Mouse (Mus musculus) MEL (cell line): ENCODE measurements around the gene Ncoa6. TPM values are rescaled to one million over a fixed set of nuclear protein-coding genes. Genes with fewer than 3 reads are reported as not detected.
A peak's percentile ranks its signal among the peaks of the same experiment; 100 is the strongest.

Source experiments
- DNase-seq: peaks from one replicate; pipeline ENCODE4 v3.0.0; 2011; ENCODE audit warnings: low read depth, low spot score
- H3K27ac ChIP-seq: 2 replicates; pipeline ENCODE4 v1.5.1; 2012; ENCODE audit warnings: low read depth, mild to moderate bottlenecking, control low read depth, low read length, moderate library complexity; ENCODE audit not compliant: control insufficient read depth
- H3K27me3 ChIP-seq, 2 experiments: fragments of 150-350 bp in 1 of 2; sonication (generic) in 1 of 2; 2 replicates each; pipeline ENCODE4 v1.6.1; 2012; ENCODE audit warnings: low read length in 2 of 2, mild to moderate bottlenecking in 2 of 2, improper control_type of control experiment in 1 of 2, moderate library complexity in 1 of 2; ENCODE audit not compliant: insufficient read depth in 2 of 2, control insufficient read depth in 1 of 2
- H3K36me3 ChIP-seq, 2 experiments: 2 replicates each; pipeline ENCODE4 v1.6.1; 2012 to 2014; ENCODE audit warnings: low read length in 2 of 2, improper control_type of control experiment in 1 of 2, inconsistent platforms in 1 of 2, mild to moderate bottlenecking in 1 of 2; ENCODE audit not compliant: insufficient read depth in 2 of 2, control insufficient read depth in 1 of 2
- H3K4me1 ChIP-seq, 2 experiments: fragments of 150-350 bp in 1 of 2; sonication (generic) in 1 of 2; 2 replicates each; pipeline ENCODE4 v1.6.1; 2012; ENCODE audit warnings: low read length in 2 of 2, improper control_type of control experiment in 1 of 2, mild to moderate bottlenecking in 1 of 2; ENCODE audit not compliant: insufficient read depth in 2 of 2, control insufficient read depth in 1 of 2
- H3K4me3 ChIP-seq, 2 experiments: fragments of 150-350 bp in 1 of 2; sonication (generic) in 1 of 2; 2 replicates each; pipeline ENCODE4 v1.5.1; 2012; ENCODE audit warnings: low read depth in 2 of 2, low read length in 2 of 2, mild to moderate bottlenecking in 2 of 2, moderate library complexity in 2 of 2, control low read depth in 1 of 2, improper control_type of control experiment in 1 of 2; ENCODE audit not compliant: control insufficient read depth in 1 of 2, insufficient read depth in 1 of 2
- H3K79me2 ChIP-seq: 2 replicates; pipeline ENCODE4 v1.6.1; 2012; ENCODE audit warnings: mild to moderate bottlenecking, low read length, moderate library complexity; ENCODE audit not compliant: control insufficient read depth, poor library complexity, insufficient read depth
- H3K9ac ChIP-seq: 2 replicates; pipeline ENCODE4 v1.6.1; 2012; ENCODE audit warnings: low read depth, mild to moderate bottlenecking, control low read depth, low read length, moderate library complexity; ENCODE audit not compliant: control insufficient read depth, poor library complexity, severe bottlenecking
- H3K9me3 ChIP-seq: fragments of 150-350 bp; sonication (generic); replicated peaks from 2 replicates; pipeline ENCODE4 v1.6.1; 2012; ENCODE audit warnings: mild to moderate bottlenecking, low read length, improper control_type of control experiment, moderate library complexity; ENCODE audit not compliant: insufficient read depth
- CHD1 ChIP-seq: IDR thresholded peaks from 2 replicates; pipeline ENCODE4 v1.6.1; 2012; ENCODE audit warnings: low read depth, mild to moderate bottlenecking, inconsistent platforms, low read length, improper control_type of control experiment
- CHD2 ChIP-seq: IDR thresholded peaks from 2 replicates; pipeline ENCODE4 v1.6.1; 2011; ENCODE audit warnings: low read length, improper control_type of control experiment
- CTCF ChIP-seq, 3 experiments: IDR thresholded peaks in 2 of 3; conservative IDR thresholded peaks in 1 of 3; 2 replicates each; pipeline ENCODE4 v1.5.1; 2011 to 2012; ENCODE audit warnings: low read length in 3 of 3, low read depth in 2 of 3, mild to moderate bottlenecking in 2 of 3, improper control_type of control experiment in 1 of 3, inconsistent platforms in 1 of 3, mixed read lengths in 1 of 3, moderate library complexity in 1 of 3; ENCODE audit not compliant: control insufficient read depth in 1 of 3, insufficient read depth in 1 of 3, poor library complexity in 1 of 3, severe bottlenecking in 1 of 3
- E2F4 ChIP-seq: IDR thresholded peaks from 2 replicates; pipeline ENCODE4 v1.6.1; 2011; ENCODE audit warnings: low read depth, low read length, improper control_type of control experiment, borderline replicate concordance
- ELF1 ChIP-seq: IDR thresholded peaks from 2 replicates; pipeline ENCODE4 v1.6.1; 2014; ENCODE audit warnings: low read depth, mild to moderate bottlenecking, inconsistent platforms, low read length, improper control_type of control experiment, moderate library complexity
- EP300 ChIP-seq, 2 experiments: IDR thresholded peaks; 2 replicates each; pipeline ENCODE4 v1.6.1; 2011; ENCODE audit warnings: improper control_type of control experiment in 2 of 2, low read length in 2 of 2, low read depth in 1 of 2, mild to moderate bottlenecking in 1 of 2
- ETS1 ChIP-seq: IDR thresholded peaks from 2 replicates; pipeline ENCODE4 v1.6.1; 2012; ENCODE audit warnings: low read depth, mild to moderate bottlenecking, inconsistent platforms, low read length, improper control_type of control experiment, moderate library complexity
- GABPA ChIP-seq: IDR thresholded peaks from 2 replicates; pipeline ENCODE4 v1.6.1; 2012; ENCODE audit warnings: low read depth, mild to moderate bottlenecking, inconsistent platforms, low read length, improper control_type of control experiment, moderate library complexity
- GATA1 ChIP-seq: IDR thresholded peaks from 2 replicates; pipeline ENCODE4 v1.6.1; 2011; ENCODE audit warnings: low read depth, low read length, improper control_type of control experiment
- HCFC1 ChIP-seq: IDR thresholded peaks from 2 replicates; pipeline ENCODE4 v1.6.1; 2012; ENCODE audit warnings: low read depth, mild to moderate bottlenecking, inconsistent platforms, low read length, improper control_type of control experiment, moderate library complexity
- JUND ChIP-seq: IDR thresholded peaks from 2 replicates; pipeline ENCODE4 v1.6.1; 2011; ENCODE audit warnings: low read depth, mild to moderate bottlenecking, improper control_type of control experiment, low read length
- KAT2A ChIP-seq: conservative IDR thresholded peaks from 2 replicates; pipeline ENCODE4 v1.6.1; 2012; ENCODE audit warnings: low read depth, low read length, improper control_type of control experiment, inconsistent platforms
- MAFK ChIP-seq: IDR thresholded peaks from 2 replicates; pipeline ENCODE4 v1.6.1; 2011; ENCODE audit warnings: low read depth, mild to moderate bottlenecking, low read length, improper control_type of control experiment, borderline replicate concordance
- MAX ChIP-seq: IDR thresholded peaks from 2 replicates; pipeline ENCODE4 v1.6.1; 2011; ENCODE audit warnings: low read length, improper control_type of control experiment
- MAZ ChIP-seq: IDR thresholded peaks from 2 replicates; pipeline ENCODE4 v1.6.1; 2012; ENCODE audit warnings: low read depth, mild to moderate bottlenecking, inconsistent platforms, low read length, improper control_type of control experiment
- MEF2A ChIP-seq: IDR thresholded peaks from 2 replicates; pipeline ENCODE4 v1.6.1; 2014; ENCODE audit warnings: low read depth, mild to moderate bottlenecking, inconsistent platforms, low read length, improper control_type of control experiment; ENCODE audit not compliant: poor library complexity, insufficient replicate concordance, severe bottlenecking; ENCODE audit errors: extremely low read depth
- MXI1 ChIP-seq: IDR thresholded peaks from 2 replicates; pipeline ENCODE4 v1.6.1; 2011; ENCODE audit warnings: mild to moderate bottlenecking, low read depth, low read length, improper control_type of control experiment
- MYB ChIP-seq: IDR thresholded peaks from 2 replicates; pipeline ENCODE4 v1.6.1; 2011; ENCODE audit warnings: mild to moderate bottlenecking, low read depth, low read length, improper control_type of control experiment
- MYC ChIP-seq: IDR thresholded peaks from 2 replicates; pipeline ENCODE4 v1.6.1; 2011; ENCODE audit warnings: low read depth, mild to moderate bottlenecking, low read length, improper control_type of control experiment, moderate library complexity
- NELFE ChIP-seq: IDR thresholded peaks from 2 replicates; pipeline ENCODE4 v1.6.1; 2011; ENCODE audit warnings: low read depth, low read length, improper control_type of control experiment
- NRF1 ChIP-seq: IDR thresholded peaks from 2 replicates; pipeline ENCODE4 v1.6.1; 2014; ENCODE audit warnings: low read depth, mild to moderate bottlenecking, inconsistent platforms, low read length, improper control_type of control experiment, moderate library complexity; ENCODE audit not compliant: poor library complexity, insufficient read depth, severe bottlenecking
- POLR2A ChIP-seq, 2 experiments: IDR thresholded peaks; 2 replicates each; pipeline ENCODE4 v1.6.1; 2011 to 2012; ENCODE audit warnings: low read length in 2 of 2, mild to moderate bottlenecking in 2 of 2, control low read depth in 1 of 2, improper control_type of control experiment in 1 of 2, low read depth in 1 of 2, moderate library complexity in 1 of 2; ENCODE audit not compliant: control insufficient read depth in 1 of 2, insufficient read depth in 1 of 2, poor library complexity in 1 of 2
- POLR2AphosphoS2 ChIP-seq: IDR thresholded peaks from 2 replicates; pipeline ENCODE4 v1.6.1; 2011; ENCODE audit warnings: low read length, improper control_type of control experiment
- RAD21 ChIP-seq: IDR thresholded peaks from 2 replicates; pipeline ENCODE4 v1.6.1; 2011; ENCODE audit warnings: mild to moderate bottlenecking, low read depth, low read length, improper control_type of control experiment
- RCOR1 ChIP-seq: IDR thresholded peaks from 2 replicates; pipeline ENCODE4 v1.6.1; 2012; ENCODE audit warnings: low read depth, mild to moderate bottlenecking, inconsistent platforms, low read length, improper control_type of control experiment
- SIN3A ChIP-seq: IDR thresholded peaks from 2 replicates; pipeline ENCODE4 v1.6.1; 2012; ENCODE audit warnings: low read length, improper control_type of control experiment, inconsistent platforms
- SMC3 ChIP-seq: IDR thresholded peaks from 2 replicates; pipeline ENCODE4 v1.6.1; 2011; ENCODE audit warnings: low read depth, low read length, improper control_type of control experiment
- TAL1 ChIP-seq: IDR thresholded peaks from 2 replicates; pipeline ENCODE4 v1.6.1; 2012; ENCODE audit warnings: mild to moderate bottlenecking, inconsistent platforms, low read length, moderate library complexity, mixed read lengths
- TBP ChIP-seq: IDR thresholded peaks from 2 replicates; pipeline ENCODE4 v1.8.0; 2011; ENCODE audit warnings: low read depth, low read length, improper control_type of control experiment
- TCF12 ChIP-seq: IDR thresholded peaks from 2 replicates; pipeline ENCODE4 v1.6.1; 2014; ENCODE audit warnings: low read depth, mild to moderate bottlenecking, inconsistent platforms, low read length, improper control_type of control experiment, moderate library complexity
- UBTF ChIP-seq: IDR thresholded peaks from 2 replicates; pipeline ENCODE4 v1.6.1; 2012; ENCODE audit warnings: low read depth, mild to moderate bottlenecking, inconsistent platforms, low read length, improper control_type of control experiment, moderate library complexity, borderline replicate concordance; ENCODE audit not compliant: insufficient read depth
- USF1 ChIP-seq: IDR thresholded peaks from 2 replicates; pipeline ENCODE4 v1.6.1; 2014; ENCODE audit warnings: low read depth, mild to moderate bottlenecking, inconsistent platforms, low read length, improper control_type of control experiment, moderate library complexity
- USF2 ChIP-seq, 2 experiments: IDR thresholded peaks; 2 replicates each; pipeline ENCODE4 v1.6.1; 2011 to 2012; ENCODE audit warnings: improper control_type of control experiment in 2 of 2, low read length in 2 of 2, borderline replicate concordance in 1 of 2, inconsistent platforms in 1 of 2, low read depth in 1 of 2, mild to moderate bottlenecking in 1 of 2; ENCODE audit not compliant: insufficient read depth in 1 of 2
- ZC3H11A ChIP-seq: IDR thresholded peaks from 2 replicates; pipeline ENCODE4 v1.6.1; 2012; ENCODE audit warnings: low read depth, mild to moderate bottlenecking, inconsistent platforms, low read length, improper control_type of control experiment
- ZKSCAN1 ChIP-seq: IDR thresholded peaks from 2 replicates; pipeline ENCODE4 v1.6.1; 2012; ENCODE audit warnings: low read depth, mild to moderate bottlenecking, inconsistent platforms, low read length, improper control_type of control experiment, moderate library complexity
- ZMIZ1 ChIP-seq: IDR thresholded peaks from 2 replicates; pipeline ENCODE4 v1.6.1; 2012; ENCODE audit warnings: low read depth, mild to moderate bottlenecking, inconsistent platforms, low read length, improper control_type of control experiment, moderate library complexity
- ZNF384 ChIP-seq: IDR thresholded peaks from 2 replicates; pipeline ENCODE4 v1.6.1; 2012; ENCODE audit warnings: low read depth, mild to moderate bottlenecking, inconsistent platforms, low read length, improper control_type of control experiment
- polyA plus RNA-seq, 2 experiments: library from polyadenylated mRNA; stranded (reverse) in 1 of 2; unstranded in 1 of 2; fragments of >175 nt in 1 of 2; fragments of >200 nt in 1 of 2; gene quantifications; 2 replicates each; pipeline versions ENCODE4 v1.2.1 to v1.2.4; 2012; ENCODE audit warnings: low replicate concordance in 2 of 2, low read depth in 1 of 2; ENCODE audit not compliant: insufficient read length in 2 of 2, insufficient read depth in 1 of 2, missing spikeins in 1 of 2
- total RNA-seq: library from RNA; depleted of rRNA; stranded (reverse); fragments of 300-350 nt; gene quantifications from 2 replicates; pipeline ENCODE4 v1.2.3, GENCODE M21; 2012; rRNA removed

The Ncoa6 gene
- 4.0 and 5.2 TPM in 2 replicates for total RNA-seq
- polyA plus RNA-seq = 10 to 100 TPM in 1 of 2 experiments, not detected in 1; 29.7 TPM

DNA sequence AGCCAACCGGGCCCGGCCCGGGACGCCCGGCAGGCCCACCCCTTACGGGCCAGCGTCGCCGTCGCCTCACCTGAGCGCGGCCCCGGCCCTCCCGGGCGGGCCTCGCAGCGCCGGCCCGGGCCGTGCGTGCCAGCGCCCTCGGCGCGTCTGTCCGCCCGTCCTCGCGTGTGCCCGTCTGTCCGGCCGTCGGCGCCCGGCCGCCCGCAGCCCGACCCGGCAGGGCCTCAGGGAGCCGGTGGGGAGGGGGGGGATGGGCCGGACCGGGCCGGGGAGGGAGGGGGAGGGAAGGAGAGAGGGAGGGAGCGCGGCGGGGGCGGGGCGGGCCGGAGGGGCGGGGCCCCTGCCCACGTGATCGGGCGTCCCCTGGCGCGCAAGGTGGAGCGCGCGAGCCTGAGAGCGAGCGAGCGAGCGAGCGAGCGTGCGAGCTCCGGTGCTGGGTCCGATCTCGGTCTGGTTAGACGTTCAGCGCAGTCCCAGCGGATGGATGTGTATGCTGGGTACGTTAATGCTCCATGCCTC lies at the start of gene Ncoa6:
Ncoa6 (minus strand) TSS at position 325 of the 519 bp plus-strand sequence.
- TF ChIP-seq ZMIZ1 (0 out of 2 replicates have a peak, but pooled peaks have one; percentile 26), USF2 (IDR thresholded peaks at IDR 0.05; ENCODE audit: borderline replicate concordance in 1 of 2, insufficient read depth in 1 of 2, low read depth in 1 of 2, low read length in 2 of 2) (peak in 1 of 2 experiments; percentile 63; a peak in 1 of 4 replicates), E2F4 (peak; percentile 57; the same call in 1 of the 2 replicates), JUND (no peak), EP300 (IDR thresholded peaks at IDR 0.05; ENCODE audit: low read depth in 1 of 2, low read length in 2 of 2) (no peak), SIN3A (peak; percentile 76), MAX (peak; percentile 79), ELF1 (no peak), ZC3H11A (no peak), ZNF384 (no peak), MAFK (no peak), MEF2A (no peak), ETS1 (no peak), KAT2A (no peak), RAD21 (no peak), TCF12 (0 out of 2 replicates have a peak, but pooled peaks have one; percentile 28), MYB (no peak), CHD2 (no peak), MAZ (peak; percentile 47; the same call in 1 of the 2 replicates), MXI1 (peak; percentile 76), SMC3 (no peak), HCFC1 (0 out of 2 replicates have a peak, but pooled peaks have one; percentile 56), UBTF (no peak), USF1 (peak; percentile 92), GABPA (no peak), NRF1 (no peak), POLR2A (IDR thresholded peaks at IDR 0.05; ENCODE audit: control insufficient read depth in 1 of 2, insufficient read depth in 1 of 2, low read depth in 1 of 2, low read length in 2 of 2, poor library complexity in 1 of 2) (peak; percentile 75 to 80), TAL1 (no peak), CTCF (IDR thresholded peaks at IDR 0.05 in 2 of 3, conservative IDR thresholded peaks at IDR 0.05 in 1 of 3; ENCODE audit: control insufficient read depth in 1 of 3, insufficient read depth in 1 of 3, low read depth in 2 of 3, low read length in 3 of 3, poor library complexity in 1 of 3, severe bottlenecking in 1 of 3) (no peak), POLR2AphosphoS2 (no peak), MYC (no peak), NELFE (0 out of 2 replicates have a peak, but pooled peaks have one; percentile 32), GATA1 (no peak), CHD1 (no peak), ZKSCAN1 (no peak), RCOR1 (no peak), TBP (no peak)
- peak; percentile 84 for DNase-seq

More for the DNA sequence above, at the start of gene Ncoa6:
- H3K27ac ChIP-seq = peak within 1 kb of the TSS; percentile 59
- H3K4me1 ChIP-seq = peaks cover 0 to 7% of the 10 kb centered on the region in 2 experiments; a peak in 2 of 4 replicates
- peak within 1 kb of the TSS; percentile 87 for H3K9ac ChIP-seq
- H3K36me3 ChIP-seq = peaks cover 0 to 5% of the 10 kb centered on the region in 2 experiments; a peak in 3 of 4 replicates
- peak within 1 kb of the TSS; percentile 86 to 92 for H3K4me3 ChIP-seq
- H3K9me3 ChIP-seq = no peaks in the 10 kb centered on the region
- H3K27me3 ChIP-seq = no peaks in the 10 kb centered on the region
- peaks cover 26% of the 10 kb centered on the region for H3K79me2 ChIP-seq
